Mouse (Mus musculus) olfactory bulb, adult 2 months (tissue): Measurements from ENCODE around the gene R3hdm4. TPM values are rescaled to one million over a fixed set of nuclear protein-coding genes. Genes with fewer than 3 reads are reported as not detected.

Experiments used
- H3K27ac ChIP-seq: fragments of 200-500 bp; 2 replicates; pipeline ENCODE4 v1.5.1; 2012; ENCODE audit warnings: low read depth, low read length; ENCODE audit not compliant: insufficient read depth
- H3K4me1 ChIP-seq: fragments of 200-500 bp; 2 replicates; pipeline ENCODE4 v1.6.1; 2012; ENCODE audit warnings: low read length; ENCODE audit not compliant: control insufficient read depth, insufficient read depth
- H3K4me3 ChIP-seq: fragments of 200-500 bp; 2 replicates; pipeline ENCODE4 v1.5.1; 2012; ENCODE audit warnings: mild to moderate bottlenecking, low read depth, low read length, moderate library complexity; ENCODE audit not compliant: insufficient read depth
- CTCF ChIP-seq: fragments of 200-500 bp; IDR thresholded peaks from 2 replicates; pipeline ENCODE4 v1.5.1; 2012; ENCODE audit warnings: low read depth, mild to moderate bottlenecking, low read length, moderate library complexity; ENCODE audit not compliant: insufficient read depth
- POLR2A ChIP-seq: fragments of 200-500 bp; IDR thresholded peaks from 2 replicates; pipeline ENCODE4 v1.6.1; 2012; ENCODE audit warnings: mild to moderate bottlenecking, low read depth, low read length, moderate library complexity; ENCODE audit not compliant: insufficient read depth
- WGBS: fragments of 180-500 bp; shearing (Covaris S2); methylation state at CpG from one replicate; pipeline ENCODE4 v1.1.7; 2018; 5-methylcytosine and 5-hydroxymethylcytosine counted together
- polyA plus RNA-seq: library from polyadenylated mRNA; stranded (reverse); fragments of >200 nt; gene quantifications from 2 replicates; pipeline ENCODE4 v1.2.4, GENCODE M21; 2012; ENCODE audit warnings: low replicate concordance; ENCODE audit not compliant: missing spikeins, insufficient read depth, insufficient read length

Gene R3hdm4
- polyA plus RNA-seq, 1 experiment, result not detected

DNA sequence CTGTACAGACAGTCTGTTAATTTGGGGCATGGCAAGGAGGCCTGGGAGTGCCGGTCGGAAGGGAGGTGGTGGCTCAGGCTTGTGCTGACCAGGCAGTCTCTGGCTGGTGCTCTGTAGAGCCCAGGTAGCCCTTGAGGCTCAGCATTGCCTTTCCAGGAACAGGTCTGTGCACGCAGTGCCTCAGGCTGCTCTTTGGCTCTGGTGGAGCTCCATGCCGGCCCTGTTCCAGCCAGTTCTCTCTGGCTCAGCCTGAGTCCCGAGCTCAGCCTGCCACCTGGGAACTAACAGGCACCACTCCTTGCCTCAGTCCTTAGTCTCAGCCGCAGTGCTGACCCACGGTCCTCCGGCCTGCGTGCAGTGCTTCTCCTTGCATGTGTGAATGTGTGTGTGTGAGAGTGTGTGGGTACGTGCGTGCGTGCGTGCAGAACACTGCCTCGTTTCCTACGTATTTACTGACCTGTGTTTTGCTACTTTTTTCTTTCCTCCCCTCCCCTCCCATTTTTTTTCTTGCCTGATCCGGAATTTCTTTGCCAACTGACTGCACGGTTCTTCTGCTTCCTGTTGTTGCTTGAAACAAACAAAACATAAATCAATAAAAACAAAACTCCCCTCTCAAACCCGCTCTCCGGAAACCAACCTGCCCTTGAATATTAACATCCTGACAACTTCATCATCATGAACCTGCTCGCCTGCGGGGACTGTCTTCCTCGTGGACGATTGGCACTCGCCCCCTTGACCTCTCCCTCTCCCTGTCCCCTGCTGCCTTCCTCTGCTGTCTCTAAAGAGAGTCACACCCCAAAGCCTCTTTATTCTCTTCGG lies 59.6 kb downstream of the R3hdm4 start:
- 60% methylated on average over 25 of the region's 25 CpGs for WGBS
- peaks cover 60% of the 10 kb centered on the region for H3K4me1 ChIP-seq
- no peak overlapping the region for H3K27ac ChIP-seq
- no peak for TF ChIP-seq CTCF
- no peak for TF ChIP-seq POLR2A
- H3K4me3 ChIP-seq, result no peak overlapping the region

DNA sequence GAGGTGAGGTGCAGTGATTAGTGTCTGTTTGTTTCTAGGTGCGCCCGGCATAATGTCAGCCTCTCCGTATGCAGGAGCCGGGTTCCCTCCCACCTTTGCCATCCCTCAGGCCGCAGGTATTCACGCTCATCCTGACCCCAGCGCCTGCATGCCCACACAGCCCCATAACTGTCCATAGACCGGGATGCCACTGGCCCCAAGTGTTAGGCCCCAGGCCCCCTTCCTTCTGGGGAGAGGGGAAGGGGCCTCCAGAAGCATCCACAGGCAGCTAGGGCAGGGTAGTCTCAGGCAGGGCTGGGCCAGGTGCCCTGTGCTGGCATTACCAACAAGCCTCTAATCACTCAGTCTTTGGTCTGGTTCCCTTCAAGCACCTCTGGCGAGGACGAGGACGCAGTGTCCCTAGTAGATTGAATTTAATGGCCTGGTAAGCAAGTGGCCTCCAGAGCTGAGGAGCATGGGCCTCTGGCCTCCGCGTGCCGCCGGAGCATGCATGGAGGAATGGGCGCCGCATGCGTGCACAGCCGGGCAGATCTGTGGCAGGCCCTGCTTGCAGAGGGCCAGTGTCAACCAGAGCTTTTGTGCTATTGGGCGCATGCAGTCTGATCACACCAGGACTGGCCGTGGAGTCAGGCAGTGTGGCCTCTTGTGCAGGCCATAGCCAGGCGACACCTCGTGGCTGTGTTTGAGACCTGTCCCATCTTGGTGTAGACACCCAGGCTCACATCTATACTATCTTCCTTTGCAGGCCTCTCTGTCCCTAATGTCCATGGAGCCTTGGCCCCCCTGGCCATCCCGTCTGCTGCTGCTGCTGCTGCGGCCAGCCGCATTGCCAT lies 60.7 kb downstream of the R3hdm4 start:
- no peak overlapping the region for H3K27ac ChIP-seq
- WGBS, result 88% methylated on average over 26 of the region's 26 CpGs
- H3K4me1 ChIP-seq, result peaks cover 67% of the 10 kb centered on the region
- no peak overlapping the region for H3K4me3 ChIP-seq
- TF ChIP-seq CTCF, result no peak
- TF ChIP-seq POLR2A, result no peak

Other genes with a start within 250 kb of the R3hdm4 start
- not detected in 2 replicates for gene Cdc34, start 239.0 kb downstream of the R3hdm4 start, polyA plus RNA-seq
- gene Gzmm, start 232.2 kb downstream of the R3hdm4 start, polyA plus RNA-seq, result not detected in 2 replicates
- not detected in 2 replicates for gene Bsg, start 216.7 kb downstream of the R3hdm4 start, polyA plus RNA-seq
- gene Hcn2, start 204.6 kb downstream of the R3hdm4 start, polyA plus RNA-seq, result not detected in 2 replicates
- not detected in 2 replicates for gene Polrmt, start 174.6 kb downstream of the R3hdm4 start, polyA plus RNA-seq
- gene Fgf22, start 166.1 kb downstream of the R3hdm4 start, polyA plus RNA-seq, result not detected in 2 replicates
- gene Rnf126, start 154.3 kb downstream of the R3hdm4 start, polyA plus RNA-seq, result not detected in 2 replicates
- not detected in 2 replicates for gene Fstl3, start 143.9 kb downstream of the R3hdm4 start, polyA plus RNA-seq
- not detected in 2 replicates for gene Prss57, start 130.2 kb downstream of the R3hdm4 start, polyA plus RNA-seq
- not detected in 2 replicates for gene Palm, start 127.6 kb downstream of the R3hdm4 start, polyA plus RNA-seq
- gene Misp, start 100.2 kb downstream of the R3hdm4 start, polyA plus RNA-seq, result not detected in 2 replicates
- gene Ptbp1, start 66.8 kb downstream of the R3hdm4 start, polyA plus RNA-seq, result 555 TPM in 1 of 2 replicates, not detected in the other
- gene Prtn3, start 46.7 kb downstream of the R3hdm4 start, polyA plus RNA-seq, result not detected in 2 replicates
- gene Plppr3, start 46.6 kb downstream of the R3hdm4 start, polyA plus RNA-seq, result not detected in 2 replicates
- not detected in 2 replicates for gene Elane, start 35.0 kb downstream of the R3hdm4 start, polyA plus RNA-seq
- not detected in 2 replicates for gene Cfd, start 30.4 kb downstream of the R3hdm4 start, polyA plus RNA-seq
- gene Med16, start 12.3 kb downstream of the R3hdm4 start, polyA plus RNA-seq, result not detected in 2 replicates
- not detected in 2 replicates for gene Gm26602, start 10.4 kb downstream of the R3hdm4 start, polyA plus RNA-seq
- not detected in 2 replicates for gene Kiss1r, start 4.2 kb downstream of the R3hdm4 start, polyA plus RNA-seq
- gene Arid3a, start 5.8 kb upstream of the R3hdm4 start, polyA plus RNA-seq, result not detected in 2 replicates
- gene Wdr18, start 38.9 kb upstream of the R3hdm4 start, polyA plus RNA-seq, result not detected in 2 replicates
- gene Grin3b, start 49.5 kb upstream of the R3hdm4 start, polyA plus RNA-seq, result not detected in 2 replicates
- not detected in 2 replicates for gene Tmem259, start 63.1 kb upstream of the R3hdm4 start, polyA plus RNA-seq
- 124 and 250 TPM in 2 replicates for gene Cnn2, start 67.4 kb upstream of the R3hdm4 start, polyA plus RNA-seq
- gene Abca7, start 75.3 kb upstream of the R3hdm4 start, polyA plus RNA-seq, result not detected in 2 replicates
- gene Arhgap45, start 95.4 kb upstream of the R3hdm4 start, polyA plus RNA-seq, result 193 and 203 TPM in 2 replicates
- not detected in 2 replicates for gene Polr2e, start 118.6 kb upstream of the R3hdm4 start, polyA plus RNA-seq
- gene Gpx4, start 126.0 kb upstream of the R3hdm4 start, polyA plus RNA-seq, result not detected in 2 replicates
- gene Sbno2, start 184.4 kb upstream of the R3hdm4 start, polyA plus RNA-seq, result not detected in 2 replicates
- gene Stk11, start 194.6 kb upstream of the R3hdm4 start, polyA plus RNA-seq, result not detected in 2 replicates
- not detected in 2 replicates for gene Atp5d, start 217.4 kb upstream of the R3hdm4 start, polyA plus RNA-seq
- not detected in 2 replicates for gene Cbarp, start 219.6 kb upstream of the R3hdm4 start, polyA plus RNA-seq
- gene Midn, start 227.1 kb upstream of the R3hdm4 start, polyA plus RNA-seq, result 128 TPM in 1 of 2 replicates, not detected in the other
- gene Cirbp, start 244.8 kb upstream of the R3hdm4 start, polyA plus RNA-seq, result not detected in 2 replicates